Mouse (Mus musculus) cortical plate, adult 2 months (tissue): Measurements from ENCODE around the gene Ano6.

Experiments used
- CTCF ChIP-seq: fragments of 200-500 bp; IDR thresholded peaks from 2 replicates; pipeline ENCODE4 v1.5.1; 2011; ENCODE audit warnings: mild to moderate bottlenecking, control low read depth, low read length; ENCODE audit not compliant: insufficient read depth; ENCODE audit errors: extremely low read depth
- POLR2A ChIP-seq: fragments of 200-500 bp; IDR thresholded peaks from 2 replicates; pipeline ENCODE4 v1.6.1; 2011; ENCODE audit warnings: mild to moderate bottlenecking, low read length, control low read depth; ENCODE audit not compliant: insufficient read depth; ENCODE audit errors: extremely low read depth

DNA sequence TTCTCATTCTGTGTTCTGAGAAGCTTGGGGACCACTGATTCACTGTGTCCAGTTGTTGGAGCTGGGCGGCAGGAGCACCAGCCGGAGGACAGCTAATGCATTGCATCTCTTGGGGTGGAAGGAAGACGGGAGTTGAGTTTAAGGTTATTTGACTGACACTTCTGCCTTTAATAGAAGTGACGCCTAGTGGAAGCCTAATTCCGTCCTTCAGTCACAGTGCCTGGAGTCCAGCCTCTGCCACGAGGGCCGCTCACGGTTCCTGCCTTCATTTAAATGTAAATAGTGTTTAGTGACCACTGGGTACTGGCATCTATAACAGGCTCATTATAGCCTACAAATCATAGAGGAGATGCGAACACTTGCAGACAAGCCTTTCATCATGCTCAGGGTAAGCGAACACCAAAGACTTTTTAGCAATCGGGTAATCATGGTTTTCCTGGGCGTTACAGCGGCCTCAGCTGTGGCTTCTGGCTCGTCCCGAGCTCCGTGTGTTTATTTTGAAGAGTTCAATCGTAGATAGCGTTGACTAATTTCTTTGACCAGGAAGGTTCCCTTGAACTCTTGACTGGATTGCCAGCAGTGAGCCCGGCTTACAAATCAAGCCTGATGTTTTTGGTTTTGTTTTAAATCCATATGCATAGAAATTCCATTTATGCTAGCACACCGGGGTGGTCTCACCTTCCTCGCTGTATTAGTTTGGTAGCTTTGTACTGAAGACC, 10.8 kb downstream of the Ano6 start:
- no peak for TF ChIP-seq CTCF
- no peak for TF ChIP-seq POLR2A
